Mouse (Mus musculus): ENCODE results near the gene Oscp1. TPM values are rescaled to one million over a fixed set of nuclear protein-coding genes. Genes with fewer than 3 reads are reported as not detected.

The Oscp1 gene
- polyA plus RNA-seq, 1 experiment, result 0.37 TPM

DNA sequence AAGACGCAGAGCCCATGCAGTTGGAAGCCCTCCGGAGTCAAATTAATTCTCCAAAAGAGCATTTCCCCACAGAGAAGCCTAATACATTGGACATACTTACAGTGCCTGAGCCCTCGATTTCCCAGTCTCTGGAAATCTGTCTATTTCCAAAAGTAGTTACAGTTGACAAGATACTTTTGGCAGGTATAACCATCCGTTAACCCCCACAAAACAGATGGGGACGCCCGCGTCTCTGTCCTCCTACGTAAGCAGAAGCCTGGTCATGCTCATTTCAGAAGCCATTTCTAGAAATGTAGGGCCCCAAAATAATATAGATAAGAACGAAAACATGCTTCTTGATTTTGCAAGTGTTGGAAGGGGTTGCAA lies 615 bp downstream of the Oscp1 start:
- Histone ChIP-seq H3K27ac (ENCODE audit: insufficient read depth, low read depth, low read length) (no peak overlapping the region), H3K4me3 (ENCODE audit: low read depth, low read length) (peak overlapping the region; percentile 84), H3K27me3 (ENCODE audit: control insufficient read depth, insufficient read depth, low read length) (no peaks in the 10 kb centered on the region), H3K4me1 (ENCODE audit: control insufficient read depth, insufficient read depth, insufficient read length, low read length) (peaks cover 10% of the 10 kb centered on the region; the same call in 1 of the 2 replicates), H3K36me3 (ENCODE audit: control insufficient read depth, insufficient read depth, low read length) (peaks cover 12% of the 10 kb centered on the region)
- 38% methylated on average over 9 of the region's 9 CpGs for WGBS
- TF ChIP-seq CTCF (IDR thresholded peaks at IDR 0.05; ENCODE audit: extremely low read depth, insufficient read length, insufficient replicate concordance, low read depth, low read length), result no peak
- no peak for TF ChIP-seq POLR2A (IDR thresholded peaks at IDR 0.05; ENCODE audit: low read depth, low read length)

DNA sequence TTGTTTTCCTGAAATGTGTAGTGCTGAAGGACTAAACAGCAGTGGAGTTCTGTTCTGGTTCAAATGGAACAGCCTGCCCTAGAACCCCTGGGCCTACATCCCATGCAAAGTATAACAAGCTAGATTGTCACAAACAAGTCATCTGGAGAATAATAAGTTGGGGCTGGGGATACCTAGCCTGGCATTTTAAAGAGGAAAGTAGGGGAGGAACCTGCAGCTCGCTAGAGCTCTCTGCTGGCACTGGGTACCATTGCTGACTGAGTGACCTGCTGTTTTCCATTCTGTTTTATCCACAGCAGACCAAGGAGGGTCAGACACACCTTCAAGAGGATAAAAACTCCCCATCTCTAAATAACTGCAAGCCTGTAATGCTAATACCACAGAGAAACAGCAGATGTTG lies 4.5 kb downstream of the Oscp1 start:
- H3K4me3 ChIP-seq (ENCODE audit: low read depth, low read length), result no peak overlapping the region
- peaks cover 3% of the 10 kb centered on the region; the same call in 1 of the 2 replicates for H3K4me1 ChIP-seq (ENCODE audit: control insufficient read depth, insufficient read depth, insufficient read length, low read length)
- no peak overlapping the region for H3K27ac ChIP-seq (ENCODE audit: insufficient read depth, low read depth, low read length)
- WGBS, result 41% methylated on average over 1 of the region's 1 CpGs
- no peaks in the 10 kb centered on the region for H3K36me3 ChIP-seq (ENCODE audit: control insufficient read depth, insufficient read depth, low read length)
- TF ChIP-seq POLR2A (IDR thresholded peaks at IDR 0.05; ENCODE audit: low read depth, low read length), result no peak
- H3K27me3 ChIP-seq (ENCODE audit: control insufficient read depth, insufficient read depth, low read length), result no peaks in the 10 kb centered on the region

DNA sequence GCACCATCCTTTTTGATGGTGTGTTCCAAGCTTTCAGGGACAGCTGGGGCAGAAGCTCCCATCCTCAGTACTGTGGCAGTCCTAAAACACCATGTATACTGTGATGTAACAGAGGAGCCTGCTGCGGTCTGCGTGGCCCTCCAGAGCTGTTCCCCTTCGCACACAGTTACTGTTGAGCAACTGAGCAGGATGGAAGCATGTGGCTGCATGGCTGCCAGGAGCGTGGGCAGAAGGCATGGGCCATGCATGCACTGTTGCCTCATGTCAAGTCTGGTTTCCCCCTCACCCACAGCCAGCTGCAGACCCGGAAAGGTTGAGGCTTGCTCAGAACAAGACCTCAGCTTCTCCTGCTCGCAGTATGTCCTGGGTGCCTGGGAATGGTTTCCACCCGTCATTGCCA lies 6.9 kb downstream of the Oscp1 start:
- Histone ChIP-seq H3K27ac (ENCODE audit: insufficient read depth, low read depth, low read length) (no peak overlapping the region), H3K4me3 (ENCODE audit: low read depth, low read length) (no peak overlapping the region), H3K27me3 (ENCODE audit: control insufficient read depth, insufficient read depth, low read length) (no peaks in the 10 kb centered on the region), H3K36me3 (ENCODE audit: control insufficient read depth, insufficient read depth, low read length) (no peaks in the 10 kb centered on the region), H3K4me1 (ENCODE audit: control insufficient read depth, insufficient read depth, insufficient read length, low read length) (no peaks in the 10 kb centered on the region)
- WGBS, result 82% methylated on average over 7 of the region's 7 CpGs
- TF ChIP-seq POLR2A (IDR thresholded peaks at IDR 0.05; ENCODE audit: low read depth, low read length) (no peak), CTCF (IDR thresholded peaks at IDR 0.05; ENCODE audit: extremely low read depth, insufficient read length, insufficient replicate concordance, low read depth, low read length) (no peak)

DNA sequence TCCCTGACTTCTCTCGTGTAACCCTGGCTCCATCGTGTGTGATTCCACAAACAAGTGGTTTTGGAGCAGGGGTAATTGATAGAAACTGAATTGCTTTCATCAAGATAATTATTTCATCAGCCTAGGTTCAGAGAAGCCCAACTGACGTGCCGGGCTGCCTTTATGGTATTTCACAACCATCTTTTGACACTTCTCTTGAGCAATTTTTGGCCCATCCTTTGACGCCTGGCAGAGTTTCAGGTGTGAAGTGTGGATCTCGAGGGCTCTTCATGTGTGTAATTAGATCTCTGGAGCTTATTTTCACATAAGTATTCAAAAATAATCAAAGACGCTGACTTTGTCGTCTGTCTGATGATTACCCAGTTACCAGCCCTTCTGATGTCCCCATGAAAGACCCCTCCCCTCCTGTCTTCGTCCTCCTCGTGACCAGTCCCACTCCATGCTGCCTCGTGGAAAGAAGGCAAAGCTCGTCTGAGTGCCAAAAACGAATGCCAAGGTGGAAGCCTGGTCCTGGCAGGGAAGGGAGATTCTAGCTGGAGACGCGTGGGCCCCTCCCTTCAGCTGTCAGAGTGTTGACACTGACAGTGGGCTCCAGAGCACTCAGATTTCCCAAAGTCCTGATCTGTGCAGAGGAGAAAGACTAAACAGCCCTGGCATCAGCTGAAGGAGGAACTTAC lies 9.2 kb downstream of the Oscp1 start:
- WGBS, result 63% methylated on average over 15 of the region's 15 CpGs

DNA sequence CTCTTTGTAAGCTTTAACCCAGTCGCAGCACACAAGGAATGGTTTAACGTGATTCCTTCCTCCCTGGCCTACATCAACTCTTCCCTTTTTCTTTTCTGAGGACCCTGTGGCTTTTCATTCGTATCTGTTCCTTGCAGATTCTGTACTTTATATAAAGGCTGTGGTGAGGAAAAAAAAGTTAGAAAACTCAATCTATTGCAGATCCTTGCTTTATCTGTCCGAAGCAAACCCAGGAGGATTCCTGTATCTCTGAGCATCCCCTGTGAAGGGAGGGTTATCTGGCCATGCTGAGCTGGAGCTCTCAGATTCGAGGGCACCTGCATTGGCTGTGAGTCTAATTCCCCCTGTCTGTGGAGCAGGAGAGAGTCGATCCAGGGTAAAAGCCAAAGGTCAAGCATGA lies 10.5 kb downstream of the Oscp1 start:
- H3K4me1 ChIP-seq (ENCODE audit: control insufficient read depth, insufficient read depth, insufficient read length, low read length), result no peaks in the 10 kb centered on the region
- no peak overlapping the region for H3K27ac ChIP-seq (ENCODE audit: insufficient read depth, low read depth, low read length)
- TF ChIP-seq CTCF (IDR thresholded peaks at IDR 0.05; ENCODE audit: extremely low read depth, insufficient read length, insufficient replicate concordance, low read depth, low read length) (no peak), POLR2A (IDR thresholded peaks at IDR 0.05; ENCODE audit: low read depth, low read length) (no peak)
- H3K36me3 ChIP-seq (ENCODE audit: control insufficient read depth, insufficient read depth, low read length), result no peaks in the 10 kb centered on the region
- no peak overlapping the region for H3K4me3 ChIP-seq (ENCODE audit: low read depth, low read length)
- 84% methylated on average over 6 of the region's 6 CpGs for WGBS
- H3K27me3 ChIP-seq (ENCODE audit: control insufficient read depth, insufficient read depth, low read length), result no peaks in the 10 kb centered on the region

More for the DNA sequence above, 9.2 kb downstream of the Oscp1 start:
- no peak overlapping the region for H3K27ac ChIP-seq (ENCODE audit: insufficient read depth, low read depth, low read length)
- TF ChIP-seq POLR2A (IDR thresholded peaks at IDR 0.05; ENCODE audit: low read depth, low read length) (no peak), CTCF (IDR thresholded peaks at IDR 0.05; ENCODE audit: extremely low read depth, insufficient read length, insufficient replicate concordance, low read depth, low read length) (no peak)
- H3K4me1 ChIP-seq (ENCODE audit: control insufficient read depth, insufficient read depth, insufficient read length, low read length), result no peaks in the 10 kb centered on the region
- H3K36me3 ChIP-seq (ENCODE audit: control insufficient read depth, insufficient read depth, low read length), result no peaks in the 10 kb centered on the region
- H3K27me3 ChIP-seq (ENCODE audit: control insufficient read depth, insufficient read depth, low read length), result no peaks in the 10 kb centered on the region
- H3K4me3 ChIP-seq (ENCODE audit: low read depth, low read length), result no peak overlapping the region

DNA sequence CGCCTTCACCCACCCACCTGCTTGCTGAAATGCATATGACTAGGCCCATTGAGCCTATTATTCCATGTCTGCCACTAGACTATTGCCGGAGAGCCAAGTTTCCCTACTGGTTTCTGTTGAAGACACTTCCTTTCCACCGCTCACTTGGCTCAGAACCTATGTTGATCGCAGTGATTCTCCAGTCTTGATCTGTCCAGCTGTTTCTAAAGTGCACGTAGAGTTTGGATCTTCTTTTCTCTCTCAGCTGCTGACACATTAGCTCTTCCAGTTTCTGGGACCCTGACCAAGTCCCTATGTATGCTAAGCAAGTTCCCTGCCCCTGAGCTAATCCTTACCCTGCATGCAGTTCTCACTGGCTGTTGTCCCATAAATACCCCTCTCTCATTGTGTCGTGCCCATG lies 19.5 kb downstream of the Oscp1 start:
- no peak overlapping the region for H3K4me3 ChIP-seq (ENCODE audit: low read depth, low read length)
- H3K27ac ChIP-seq (ENCODE audit: insufficient read depth, low read depth, low read length), result no peak overlapping the region
- no peaks in the 10 kb centered on the region for H3K36me3 ChIP-seq (ENCODE audit: control insufficient read depth, insufficient read depth, low read length)
- no peak for TF ChIP-seq POLR2A (IDR thresholded peaks at IDR 0.05; ENCODE audit: low read depth, low read length)
- no peak for TF ChIP-seq CTCF (IDR thresholded peaks at IDR 0.05; ENCODE audit: extremely low read depth, insufficient read length, insufficient replicate concordance, low read depth, low read length)
- no peaks in the 10 kb centered on the region for H3K27me3 ChIP-seq (ENCODE audit: control insufficient read depth, insufficient read depth, low read length)
- H3K4me1 ChIP-seq (ENCODE audit: control insufficient read depth, insufficient read depth, insufficient read length, low read length), result no peaks in the 10 kb centered on the region
- WGBS, result 75% methylated on average over 6 of the region's 6 CpGs

DNA sequence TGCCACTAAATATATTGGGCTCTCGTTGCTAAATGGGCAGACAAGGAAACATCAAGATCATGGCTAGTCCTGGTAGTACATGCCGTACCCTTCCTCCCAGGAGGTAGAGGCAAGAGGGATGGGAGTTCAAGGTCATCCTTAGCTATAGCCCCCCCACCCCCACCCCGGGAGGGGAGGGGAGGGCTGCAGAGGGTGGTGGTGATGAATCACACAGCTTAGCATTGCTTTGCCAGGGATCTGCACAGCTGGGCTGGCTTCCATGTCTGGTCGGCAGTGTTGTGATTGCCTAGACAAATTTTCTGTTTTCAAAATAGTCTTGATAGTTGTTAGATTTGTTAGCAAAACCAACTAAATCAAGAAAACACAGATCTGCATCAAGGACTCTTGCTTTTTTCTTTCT lies 20.9 kb downstream of the Oscp1 start:
- 76% methylated on average over 4 of the region's 4 CpGs for WGBS
- H3K4me1 ChIP-seq (ENCODE audit: control insufficient read depth, insufficient read depth, insufficient read length, low read length), result no peaks in the 10 kb centered on the region
- H3K4me3 ChIP-seq (ENCODE audit: low read depth, low read length), result no peak overlapping the region
- no peaks in the 10 kb centered on the region for H3K36me3 ChIP-seq (ENCODE audit: control insufficient read depth, insufficient read depth, low read length)
- no peaks in the 10 kb centered on the region for H3K27me3 ChIP-seq (ENCODE audit: control insufficient read depth, insufficient read depth, low read length)
- no peak overlapping the region for H3K27ac ChIP-seq (ENCODE audit: insufficient read depth, low read depth, low read length)
- TF ChIP-seq CTCF (IDR thresholded peaks at IDR 0.05; ENCODE audit: extremely low read depth, insufficient read length, insufficient replicate concordance, low read depth, low read length) (no peak), POLR2A (IDR thresholded peaks at IDR 0.05; ENCODE audit: low read depth, low read length) (no peak)
